Mouse (Mus musculus): ENCODE data around the gene Ndufs6.

Gene Ndufs6

DNA sequence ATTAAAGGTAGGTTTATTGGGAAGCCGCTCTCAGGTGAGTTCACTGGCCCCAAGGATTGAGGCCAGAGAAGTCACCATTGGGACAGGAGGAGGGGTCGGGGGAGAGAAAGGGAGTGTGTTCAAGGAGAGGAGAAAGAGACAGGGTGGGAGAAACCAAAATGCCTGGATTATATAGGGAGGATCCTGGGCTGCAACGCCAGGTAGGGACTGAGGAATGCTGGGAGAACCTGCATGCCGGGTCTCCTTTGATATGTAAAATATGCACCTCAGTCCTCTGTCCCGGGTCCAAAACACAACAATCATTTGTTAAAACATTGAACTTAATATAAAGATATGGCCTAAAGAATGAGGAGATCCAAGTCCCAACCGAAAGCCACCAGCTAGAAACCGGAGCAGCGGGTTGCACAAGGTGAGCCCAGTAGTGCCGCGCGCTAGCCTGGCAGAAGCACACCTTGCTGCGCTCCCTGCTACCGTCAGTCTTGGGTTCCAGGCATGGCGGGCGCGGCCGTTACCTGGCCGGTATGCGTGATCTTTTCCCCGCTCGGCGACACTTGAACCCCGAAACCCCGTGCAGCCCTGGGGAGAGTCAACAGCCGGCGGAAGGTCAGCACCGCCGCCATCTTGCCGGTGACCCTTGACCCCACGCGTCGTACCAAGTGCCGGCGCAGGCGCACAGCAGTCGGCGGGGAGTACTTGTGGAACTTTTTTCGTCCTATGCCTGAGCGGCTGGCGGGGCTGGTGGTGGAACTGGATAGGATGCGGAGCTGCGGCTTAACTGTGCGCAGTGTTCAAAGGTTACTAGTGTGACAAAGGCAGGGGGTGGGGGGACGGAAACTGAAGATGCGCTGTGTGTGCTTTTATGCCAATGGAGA is at the start of gene Ndufs6, which contains the start of gene Mrpl36:
Gene Ndufs6 (minus strand): TSS at position 716 of the 872 bp plus-strand sequence.
Gene Mrpl36 (plus strand): TSS at position 687 of the 872 bp plus-strand sequence.
- peak; percentile 97 for DNase-seq (ENCODE audit: low read depth, low spot score)

GRCm38 (mm10) chr13:73377637-73378036 is 49.3 kb upstream of the Ndufs6 start:
- DNase-seq (ENCODE audit: low read depth, low spot score): no peak

DNA sequence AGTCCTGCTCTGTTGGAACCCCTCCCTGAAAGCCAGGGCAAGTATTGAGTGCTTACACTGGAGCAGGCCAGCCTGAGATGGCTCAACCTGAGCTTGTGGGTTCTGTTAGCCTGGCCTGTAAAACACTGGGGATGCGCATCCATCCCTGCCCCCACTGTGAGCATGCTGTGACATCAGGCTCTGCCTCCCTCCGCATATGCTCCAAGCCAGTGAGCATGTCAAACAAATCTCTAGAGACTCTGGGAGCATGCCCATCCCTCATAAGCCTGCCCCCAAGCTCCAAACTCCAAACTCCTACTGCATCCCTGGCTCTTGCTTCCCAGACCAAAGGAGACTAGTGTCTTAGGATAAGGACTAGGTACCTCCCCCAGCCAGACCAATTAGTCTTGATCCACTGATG is 46.3 kb upstream of the Ndufs6 start:
- DNase-seq (ENCODE audit: low read depth, low spot score): no peak

DNA sequence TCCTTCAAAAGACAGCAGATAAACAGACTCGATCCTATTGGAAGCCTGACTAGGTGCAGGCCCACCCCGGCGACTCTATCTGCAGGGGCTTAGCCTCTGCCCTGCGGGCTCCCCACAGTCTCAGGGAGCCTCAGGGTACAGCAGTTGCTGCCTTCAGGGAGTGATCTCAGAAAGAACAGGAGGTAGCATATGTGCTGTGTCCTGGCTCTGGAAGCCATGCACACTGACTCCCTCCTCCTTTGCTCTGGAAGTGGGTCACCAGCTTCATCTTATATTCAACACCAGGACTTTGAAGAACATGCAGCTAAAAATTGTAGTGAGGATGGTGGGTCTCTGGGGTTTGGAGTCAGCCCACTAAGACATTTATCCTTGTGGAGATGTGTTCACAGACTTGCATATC is 45.0 kb upstream of the Ndufs6 start:
- peak; percentile 18 for DNase-seq (ENCODE audit: low read depth, low spot score)

DNA sequence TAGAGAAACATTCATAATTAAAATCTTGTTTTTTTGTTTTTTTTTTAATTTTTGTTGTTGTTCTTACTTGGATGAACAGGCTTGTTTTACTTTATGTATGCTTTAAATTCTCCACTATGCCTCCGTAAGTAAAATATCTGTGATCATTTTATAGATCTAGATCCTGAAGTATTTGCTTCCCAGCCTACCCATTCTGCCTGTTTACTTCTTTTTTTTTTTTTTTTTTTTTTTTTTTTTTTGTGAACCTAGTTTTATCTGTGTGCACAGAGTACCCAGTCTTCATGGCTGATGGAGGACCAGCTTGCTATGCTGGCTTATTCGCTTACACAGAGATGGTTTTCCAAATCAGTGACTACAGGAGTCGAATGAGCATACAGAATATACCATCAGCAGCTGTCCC is 28.8 kb upstream of the Ndufs6 start:
- no peak for DNase-seq (ENCODE audit: low read depth, low spot score)

- DNase-seq (ENCODE audit: low read depth, low spot score): no peak
Observed at GRCm38 (mm10) chr13:73352491-73352890, 24.1 kb upstream of the Ndufs6 start.

GRCm38 (mm10) chr13:73351910-73352309 is 23.6 kb upstream of the Ndufs6 start:
- DNase-seq (ENCODE audit: low read depth, low spot score): peak; percentile 37

GRCm38 (mm10) chr13:73350741-73351140 is 22.4 kb upstream of the Ndufs6 start:
- no peak for DNase-seq (ENCODE audit: low read depth, low spot score)

DNA sequence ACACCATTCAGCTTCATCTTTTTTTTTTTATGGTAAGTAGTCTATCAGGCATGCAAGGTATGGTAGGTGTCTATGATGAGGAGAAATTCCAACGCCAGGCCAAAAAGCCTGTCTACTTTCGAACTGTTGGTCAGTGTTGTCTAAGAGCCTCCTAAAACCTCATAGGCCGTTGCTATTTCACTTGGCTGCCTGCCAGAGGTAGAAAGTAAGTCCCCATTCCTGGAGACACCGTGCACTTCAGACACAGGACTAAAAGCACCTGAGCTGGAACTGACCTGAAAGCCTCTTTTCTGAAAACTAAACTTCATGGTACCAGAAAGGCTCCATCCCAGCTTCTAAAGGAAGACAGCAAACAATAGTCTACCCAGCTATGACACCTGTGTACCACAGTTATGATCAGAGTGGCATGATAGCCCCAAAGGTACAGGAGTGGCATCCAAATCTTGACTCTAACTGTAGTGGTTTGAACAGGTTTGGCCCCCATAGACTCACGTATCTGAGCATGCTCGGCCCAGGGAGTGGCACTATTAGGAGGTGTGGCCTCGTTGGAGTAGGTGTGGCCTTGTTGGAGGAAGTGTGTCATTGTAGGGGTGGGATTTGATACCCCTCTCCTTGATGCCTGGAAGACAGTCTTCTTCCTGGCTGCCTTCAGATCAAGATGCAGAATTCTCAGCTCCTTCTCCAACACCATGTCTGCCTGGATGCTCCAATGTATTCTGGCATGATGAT is 19.7 kb upstream of the Ndufs6 start:
- no peak for DNase-seq (ENCODE audit: low read depth, low spot score)

- no peak for DNase-seq (ENCODE audit: low read depth, low spot score)
Observed at GRCm38 (mm10) chr13:73347171-73347570, 18.8 kb upstream of the Ndufs6 start.

- DNase-seq (ENCODE audit: low read depth, low spot score): no peak
Observed at GRCm38 (mm10) chr13:73346743-73347142, 18.4 kb upstream of the Ndufs6 start.

DNA sequence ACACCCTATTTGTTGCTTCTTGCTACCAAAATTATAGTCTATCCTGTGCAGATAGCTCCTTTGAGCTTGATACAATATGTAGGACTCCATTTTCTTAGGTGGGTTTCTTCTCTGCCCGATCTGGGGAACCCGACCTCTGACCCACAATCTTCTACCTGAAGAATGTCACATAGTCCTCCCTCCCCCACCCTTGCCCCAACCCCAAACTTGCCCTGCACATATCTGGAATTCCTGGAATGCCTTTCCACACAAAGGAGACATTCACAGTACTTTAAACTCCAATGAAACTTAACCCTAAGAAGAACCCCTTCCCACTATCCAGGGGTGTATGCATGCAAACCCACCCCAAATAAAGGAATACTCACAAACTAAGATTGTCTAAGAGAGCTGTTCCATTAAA is 17.8 kb upstream of the Ndufs6 start:
- no peak for DNase-seq (ENCODE audit: low read depth, low spot score)

DNA sequence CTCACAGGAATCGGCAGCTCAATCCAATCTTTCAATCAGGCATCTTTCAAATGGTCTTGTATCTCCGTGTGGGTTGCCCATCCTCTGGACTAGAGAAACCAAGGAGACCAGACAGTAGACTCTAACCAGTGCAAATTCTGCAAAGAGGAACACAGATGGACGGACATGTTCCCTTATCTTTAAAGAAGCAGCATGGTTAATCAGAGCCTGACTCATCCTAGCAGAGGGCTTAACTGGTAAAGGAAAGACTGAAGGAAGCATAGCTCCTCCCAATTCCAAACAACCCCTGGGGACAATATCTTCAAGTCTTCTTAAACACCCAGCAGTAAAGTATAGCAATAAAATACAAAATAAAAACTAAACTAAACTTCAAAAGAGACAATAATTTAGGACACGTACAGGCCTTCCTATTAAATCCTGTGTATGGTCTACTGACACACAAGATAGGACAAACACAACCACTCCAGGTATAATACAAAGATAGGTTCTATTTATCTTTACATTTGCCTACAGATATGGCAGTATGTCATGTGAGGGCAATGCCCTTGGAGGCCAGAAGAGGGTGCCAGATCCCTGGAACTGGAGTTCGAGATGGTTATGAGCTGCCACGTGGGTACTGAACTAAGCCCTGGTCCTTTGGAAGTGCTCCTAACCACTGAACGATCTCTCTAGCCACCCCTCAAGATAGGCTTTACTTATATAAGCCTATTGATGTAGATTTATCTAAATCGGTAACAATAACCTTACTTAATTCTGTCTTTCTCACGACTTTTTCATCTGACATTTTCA is 17.0 kb upstream of the Ndufs6 start:
- DNase-seq (ENCODE audit: low read depth, low spot score): no peak

DNA sequence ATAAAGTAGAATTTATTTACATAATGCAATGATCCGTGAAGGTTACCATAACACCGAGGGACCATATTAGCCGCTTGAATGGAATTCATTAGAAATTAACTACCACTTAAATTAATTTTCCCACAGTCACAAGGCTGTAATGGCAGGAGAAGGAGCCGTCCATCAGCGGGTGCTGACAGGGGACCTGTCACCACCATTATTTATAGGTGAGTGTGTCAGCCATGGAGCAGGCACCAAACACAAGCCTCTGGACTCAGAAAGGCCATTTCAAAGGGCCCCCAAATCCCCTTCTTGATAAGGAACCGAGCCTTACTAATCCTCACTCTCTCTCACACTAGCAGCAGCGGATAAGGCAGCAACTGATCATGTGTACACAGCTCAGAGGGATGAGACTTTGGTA is 8.4 kb upstream of the Ndufs6 start:
- no peak for DNase-seq (ENCODE audit: low read depth, low spot score)

DNA sequence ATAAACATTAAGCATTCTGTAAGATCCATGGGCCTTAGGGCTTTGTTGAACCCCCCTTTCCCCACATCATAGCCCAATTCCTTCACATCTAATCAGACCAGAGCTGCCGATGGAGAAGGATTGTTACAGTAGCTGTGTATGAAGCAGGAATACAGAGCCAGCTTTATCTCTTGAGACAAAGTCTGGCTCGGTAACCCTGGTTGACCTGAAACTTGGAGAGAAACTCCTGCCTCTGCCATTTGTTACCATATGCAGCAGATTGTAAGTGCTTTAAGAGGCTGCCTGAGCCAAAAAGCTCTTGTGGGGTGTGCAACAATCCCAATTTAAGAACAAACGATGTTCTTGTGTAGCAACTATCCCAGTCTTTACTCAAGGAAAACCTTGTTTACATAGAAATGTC is 3.4 kb upstream of the Ndufs6 start:
- peak; percentile 24 for DNase-seq (ENCODE audit: low read depth, low spot score)

GRCm38 (mm10) chr13:73330844-73331501 is 2.6 kb upstream of the Ndufs6 start:
- peak; percentile 97 for DNase-seq (ENCODE audit: low read depth, low spot score)

GRCm38 (mm10) chr13:73323406-73323805 is 4.9 kb downstream of the Ndufs6 start:
- DNase-seq (ENCODE audit: low read depth, low spot score): no peak

DNA sequence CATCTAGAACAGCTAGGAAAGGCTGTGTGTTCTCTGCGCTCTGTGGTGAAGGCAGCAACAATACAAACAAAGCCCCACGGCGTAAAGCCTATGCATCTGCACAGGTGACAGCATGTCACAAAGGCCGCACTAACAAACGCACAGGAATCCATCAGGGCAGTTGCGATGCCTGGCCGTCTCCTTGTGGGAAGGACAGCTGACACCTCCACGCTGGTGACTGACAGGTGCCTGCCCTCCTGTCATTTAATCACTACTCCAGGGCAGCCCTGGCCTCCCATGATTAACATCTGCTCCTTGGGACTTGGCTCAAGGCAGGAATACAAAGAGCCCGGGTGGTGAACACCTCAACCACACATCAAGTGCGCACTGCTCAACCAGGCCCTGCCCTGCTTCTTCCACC is 5.7 kb downstream of the Ndufs6 start:
- DNase-seq (ENCODE audit: low read depth, low spot score): no peak

DNA sequence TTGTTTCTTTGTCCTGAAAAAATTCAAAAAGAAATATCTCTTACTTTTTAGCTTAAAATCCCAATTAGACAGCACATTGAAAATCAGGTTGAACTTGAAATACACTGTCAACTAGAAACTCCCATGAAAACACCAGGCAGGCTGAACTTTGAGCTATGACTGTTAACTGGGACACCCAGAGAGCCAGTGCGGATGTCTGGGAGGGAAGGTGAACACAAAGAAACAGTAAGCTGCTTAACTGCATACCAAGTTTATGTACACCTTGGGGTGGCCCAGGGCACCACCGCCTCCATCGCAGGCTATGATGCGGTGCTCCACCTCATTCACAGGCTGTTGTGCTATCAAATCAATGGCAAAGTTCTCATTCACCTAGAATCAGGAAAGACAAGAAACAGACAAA is 8.3 kb downstream of the Ndufs6 start:
- no peak for DNase-seq (ENCODE audit: low read depth, low spot score)

- peak; percentile 28 for DNase-seq (ENCODE audit: low read depth, low spot score)
Observed at GRCm38 (mm10) chr13:73310183-73310929, 18.0 kb downstream of the Ndufs6 start.

- no peak for DNase-seq (ENCODE audit: low read depth, low spot score)
Observed at GRCm38 (mm10) chr13:73306430-73306829, 21.9 kb downstream of the Ndufs6 start.

Data from brain, adult 2 months (tissue).